Mouse (Mus musculus): ENCODE results near the gene Thbs3. TPM values are rescaled to one million over a fixed set of nuclear protein-coding genes. Genes with fewer than 3 reads are reported as not detected.

Gene Thbs3
- total and polyA plus RNA-seq, 3 experiments: 4.3 to 6.1 (median 5.7) TPM

DNA sequence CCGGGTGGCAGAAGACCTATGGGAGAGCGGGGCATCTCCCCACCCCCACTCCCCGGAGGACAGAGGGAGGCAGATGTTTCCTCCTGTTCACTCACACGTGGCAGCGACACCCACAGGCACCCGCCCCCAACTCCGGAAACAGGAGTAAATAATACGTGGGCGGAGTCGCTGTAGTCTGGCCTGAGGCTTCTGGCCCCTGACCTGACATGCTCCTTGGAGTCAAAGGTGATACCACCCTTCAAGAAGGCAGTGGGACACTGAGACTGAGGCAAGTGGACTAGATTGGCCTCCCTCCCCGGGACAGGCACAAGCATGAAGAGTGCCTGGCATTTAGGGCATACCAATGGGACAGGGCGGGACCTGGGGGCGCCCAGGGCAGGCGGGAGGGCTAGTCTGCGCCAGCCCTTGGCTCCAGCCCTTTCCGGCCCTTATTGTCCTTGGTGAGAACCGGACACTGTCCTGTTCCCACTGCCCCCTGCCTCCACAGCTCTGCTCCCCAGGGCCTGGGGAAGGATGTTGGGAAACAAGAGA, 36.5 kb downstream of the Thbs3 start (continued):
- peak; percentile 87 for TF ChIP-seq BHLHE40 (IDR thresholded peaks at IDR 0.05; ENCODE audit: low read depth, low read length)
- TF ChIP-seq TBP (conservative IDR thresholded peaks at IDR 0.05; ENCODE audit: low read depth, low read length): no peak

DNA sequence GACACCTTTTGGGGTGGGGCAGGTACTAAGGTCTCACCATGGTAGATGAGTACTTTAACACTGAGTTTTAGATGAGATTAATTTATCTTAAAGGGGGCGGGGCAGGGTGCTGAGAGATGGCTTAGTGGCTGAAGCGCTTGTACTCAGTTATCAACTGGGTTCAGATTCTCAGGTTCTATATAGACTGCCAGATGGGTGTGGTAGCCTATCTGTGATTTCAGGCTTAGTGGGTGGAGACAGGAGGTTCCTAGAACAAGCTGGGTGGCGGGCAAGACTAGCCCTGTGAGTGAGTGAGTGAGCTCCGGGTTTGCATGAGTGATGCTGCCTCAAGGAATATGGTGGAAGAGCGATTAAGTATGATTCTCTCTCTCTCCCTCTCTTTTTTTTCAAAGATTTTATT, 40.0 kb downstream of the Thbs3 start:
- DNase-seq (ENCODE audit: extremely low read depth): no peak
- no peak overlapping the region for H3K27ac ChIP-seq (ENCODE audit: insufficient read depth, low read depth)
- no peak overlapping the region for H3K9ac ChIP-seq (ENCODE audit: insufficient read depth, low read depth)
- H3K4me3 ChIP-seq (replicated peaks in 1 of 3; ENCODE audit: low read depth in 2 of 3, low read length in 2 of 3, poor library complexity in 1 of 3): no peak overlapping the region
- H3K4me1 ChIP-seq (ENCODE audit: control insufficient read depth in 1 of 2, insufficient read depth in 2 of 2): peaks cover 15 to 34% of the 10 kb centered on the region in 2 experiments
- H3K4me2 ChIP-seq (ENCODE audit: insufficient read depth, low read depth, poor library complexity, severe bottlenecking): no peak overlapping the region
- peaks cover 5% of the 10 kb centered on the region for H3K9me3 ChIP-seq (replicated peaks; ENCODE audit: low read length)
- H3K36me3 ChIP-seq (replicated peaks in 1 of 2; ENCODE audit: control insufficient read depth in 1 of 2, insufficient read depth in 1 of 2, low read length in 1 of 2): no peaks in the 10 kb centered on the region
- in situ Hi-C loops (cut with MboI; ENCODE audit: low pct_ligation_motif_present, low pct_unique_long_range_greater_than_20kb, low sequenced_read_pairs) (no loop called here), dilution Hi-C loops (cut with MboI; ENCODE audit: extremely low pct_ligation_motif_present, extremely low pct_unique_long_range_greater_than_20kb, low sequenced_read_pairs) (no loop called here)
- no peaks in the 10 kb centered on the region for H3K79me2 ChIP-seq (replicated peaks; ENCODE audit: control insufficient read depth, extremely low read depth, insufficient read depth, poor library complexity, severe bottlenecking)
- TF ChIP-seq EP300 (IDR thresholded peaks at IDR 0.05; ENCODE audit: low read length) (no peak), UBTF (IDR thresholded peaks at IDR 0.05; ENCODE audit: low read depth, low read length) (no peak), USF1 (IDR thresholded peaks at IDR 0.05; ENCODE audit: low read depth, low read length) (no peak)
- H3K27me3 ChIP-seq (replicated peaks): peaks cover 2% of the 10 kb centered on the region

DNA sequence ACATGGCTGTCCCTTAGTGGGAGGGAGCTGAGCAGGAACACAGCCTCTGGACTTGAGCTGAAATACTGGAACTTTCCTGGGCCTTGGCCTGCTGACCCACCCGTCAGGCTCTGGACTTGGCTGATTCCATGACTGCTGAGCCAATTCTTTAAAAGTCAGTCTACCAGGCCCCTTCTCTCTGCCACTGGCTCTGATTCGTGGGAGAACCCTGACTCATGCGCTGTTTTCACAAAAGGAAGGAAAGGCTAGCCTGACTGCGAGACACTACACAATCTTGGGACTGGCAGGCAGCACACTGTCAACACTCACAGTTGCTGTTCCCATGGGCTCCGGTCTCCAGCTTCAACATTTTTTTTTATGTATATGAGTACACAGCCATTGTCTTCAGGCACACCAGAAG, 41.2 kb downstream of the Thbs3 start:
- dilution Hi-C loops (cut with MboI; ENCODE audit: extremely low pct_ligation_motif_present, extremely low pct_unique_long_range_greater_than_20kb, low sequenced_read_pairs) (no loop called here), in situ Hi-C loops (cut with MboI; ENCODE audit: low pct_ligation_motif_present, low pct_unique_long_range_greater_than_20kb, low sequenced_read_pairs) (no loop called here)
- no peak for TF ChIP-seq MAX (IDR thresholded peaks at IDR 0.05; ENCODE audit: low read length)
- no peak for TF ChIP-seq NRF1 (IDR thresholded peaks at IDR 0.05; ENCODE audit: low read depth, low read length)
- no peak for TF ChIP-seq TBP (conservative IDR thresholded peaks at IDR 0.05; ENCODE audit: low read depth, low read length)
- no peak for TF ChIP-seq RCOR1 (conservative IDR thresholded peaks at IDR 0.05; ENCODE audit: low read depth, low read length)
- TF ChIP-seq GABPA (IDR thresholded peaks at IDR 0.05; ENCODE audit: insufficient replicate concordance, low read depth, low read length): no peak
- no peak for TF ChIP-seq USF1 (IDR thresholded peaks at IDR 0.05; ENCODE audit: low read depth, low read length)
- H3K27ac ChIP-seq (ENCODE audit: insufficient read depth, low read depth): no peak overlapping the region
- H3K79me2 ChIP-seq (replicated peaks; ENCODE audit: control insufficient read depth, extremely low read depth, insufficient read depth, poor library complexity, severe bottlenecking): no peaks in the 10 kb centered on the region
- H3K9ac ChIP-seq (ENCODE audit: insufficient read depth, low read depth): no peak overlapping the region
- H3K9me3 ChIP-seq (replicated peaks; ENCODE audit: low read length): peaks cover 5% of the 10 kb centered on the region
- peaks cover 11 to 32% of the 10 kb centered on the region in 2 experiments for H3K4me1 ChIP-seq (ENCODE audit: control insufficient read depth in 1 of 2, insufficient read depth in 2 of 2)
- peaks cover 2% of the 10 kb centered on the region for H3K27me3 ChIP-seq (replicated peaks)
- H3K4me2 ChIP-seq (ENCODE audit: insufficient read depth, low read depth, poor library complexity, severe bottlenecking): no peak overlapping the region
- DNase-seq (ENCODE audit: extremely low read depth): no peak
- H3K4me3 ChIP-seq (replicated peaks in 1 of 3; ENCODE audit: low read depth in 2 of 3, low read length in 2 of 3, poor library complexity in 1 of 3): no peak overlapping the region
- no peaks in the 10 kb centered on the region for H3K36me3 ChIP-seq (replicated peaks in 1 of 2; ENCODE audit: control insufficient read depth in 1 of 2, insufficient read depth in 1 of 2, low read length in 1 of 2)

DNA sequence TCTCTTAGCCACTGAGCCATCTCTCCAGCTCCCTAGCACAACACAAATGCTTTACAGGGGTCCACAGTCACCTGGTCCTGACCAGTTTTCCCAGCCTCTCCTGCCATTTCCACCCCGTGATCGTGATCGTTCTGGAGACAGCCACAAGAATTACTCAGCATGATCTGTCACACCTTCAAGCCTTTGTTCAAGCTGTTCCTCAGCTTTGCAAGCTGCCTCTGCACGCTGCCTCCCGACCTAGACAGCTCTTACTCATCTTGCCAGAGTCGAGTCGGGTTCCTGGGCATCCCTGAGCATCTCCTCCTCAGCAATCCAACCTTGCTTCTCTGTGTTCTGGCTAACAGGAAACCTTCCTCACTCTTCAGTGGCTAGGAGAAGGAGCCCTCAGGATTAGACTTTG, 44.1 kb downstream of the Thbs3 start, which contains the start of gene Dpm3:
Gene Dpm3, plus strand, starts transcription at position 283 of the 400 bp plus-strand sequence.
- dilution Hi-C loops (cut with MboI; ENCODE audit: extremely low pct_ligation_motif_present, extremely low pct_unique_long_range_greater_than_20kb, low sequenced_read_pairs): no loop called here
- TF ChIP-seq POLR2A (IDR thresholded peaks at IDR 0.05; ENCODE audit: low read depth, low read length): no peak
- no peak for TF ChIP-seq POLR2AphosphoS2 (IDR thresholded peaks at IDR 0.05; ENCODE audit: low read depth, low read length)
- TF ChIP-seq SIN3A (IDR thresholded peaks at IDR 0.05; ENCODE audit: low read length): no peak
- TF ChIP-seq USF1 (IDR thresholded peaks at IDR 0.05; ENCODE audit: low read depth, low read length): no peak
- no peak for TF ChIP-seq CHD1 (IDR thresholded peaks at IDR 0.05; ENCODE audit: low read depth, low read length)
- TF ChIP-seq JUND (conservative IDR thresholded peaks at IDR 0.05; ENCODE audit: low read depth, low read length): no peak
- no peak for TF ChIP-seq E2F4 (IDR thresholded peaks at IDR 0.05; ENCODE audit: insufficient replicate concordance, low read depth, low read length)
- TF ChIP-seq HCFC1 (IDR thresholded peaks at IDR 0.05; ENCODE audit: low read depth, low read length): no peak
- TF ChIP-seq ZNF384 (IDR thresholded peaks at IDR 0.05; ENCODE audit: low read depth, low read length): no peak
- Histone ChIP-seq H3K4me1 (ENCODE audit: control insufficient read depth in 1 of 2, insufficient read depth in 2 of 2) (peaks cover 6 to 19% of the 10 kb centered on the region in 2 experiments), H3K27ac (ENCODE audit: insufficient read depth, low read depth) (no peak within 1 kb of the TSS), H3K79me2 (replicated peaks; ENCODE audit: control insufficient read depth, extremely low read depth, insufficient read depth, poor library complexity, severe bottlenecking) (no peaks in the 10 kb centered on the region), H3K9ac (ENCODE audit: insufficient read depth, low read depth) (no peak within 1 kb of the TSS), H3K9me3 (replicated peaks; ENCODE audit: low read length) (peaks cover 2% of the 10 kb centered on the region), H3K27me3 (replicated peaks) (peaks cover 2% of the 10 kb centered on the region), H3K36me3 (replicated peaks in 1 of 2; ENCODE audit: control insufficient read depth in 1 of 2, insufficient read depth in 1 of 2, low read length in 1 of 2) (no peaks in the 10 kb centered on the region), H3K4me2 (ENCODE audit: insufficient read depth, low read depth, poor library complexity, severe bottlenecking) (peak within 1 kb of the TSS; percentile 81; the same call in 1 of the 2 replicates), H3K4me3 (replicated peaks in 1 of 3; ENCODE audit: low read depth in 2 of 3, low read length in 2 of 3, poor library complexity in 1 of 3) (no peak within 1 kb of the TSS)
- DNase-seq (ENCODE audit: extremely low read depth): no peak
- in situ Hi-C loops (cut with MboI; ENCODE audit: low pct_ligation_motif_present, low pct_unique_long_range_greater_than_20kb, low sequenced_read_pairs): no loop called here

All from CH12.LX (cell line).